Mouse (Mus musculus) brain, embryonic 14.5 days (tissue): ENCODE measurements around the gene Arid4a.

ENCODE experiments used
- CTCF ChIP-seq: fragments of 200-500 bp; IDR thresholded peaks from 2 replicates; pipeline ENCODE4 v1.5.1; 2012; ENCODE audit warnings: inconsistent platforms, mild to moderate bottlenecking, moderate library complexity, borderline replicate concordance; ENCODE audit not compliant: insufficient read depth, insufficient read length; ENCODE audit errors: extremely low read depth
- POLR2A ChIP-seq: fragments of 200-500 bp; IDR thresholded peaks from 2 replicates; pipeline ENCODE4 v1.6.1; 2012; ENCODE audit warnings: mild to moderate bottlenecking, inconsistent platforms, borderline replicate concordance; ENCODE audit not compliant: poor library complexity, insufficient read depth, insufficient read length, severe bottlenecking; ENCODE audit errors: extremely low read depth

GRCm38 (mm10) chr12:71136130-71136973 lies 120.6 kb downstream of the Arid4a start, which contains the start of the genes Timm9 and 2700049A03Rik:
- TF ChIP-seq CTCF = no peak
- peak; percentile 51; the same call in 1 of the 2 replicates for TF ChIP-seq POLR2A
